Mouse (Mus musculus): ENCODE data around the gene Cdkal1.

- TF ChIP-seq CTCF (conservative IDR thresholded peaks at IDR 0.05 in 1 of 2, IDR thresholded peaks at IDR 0.05 in 1 of 2; ENCODE audit: low read depth in 2 of 2, low read length in 2 of 2) (no peak), POLR2A (IDR thresholded peaks at IDR 0.05; ENCODE audit: low read depth, low read length) (no peak), ETS1 (conservative IDR thresholded peaks at IDR 0.05; ENCODE audit: low read depth, low read length) (no peak), JUN (IDR thresholded peaks at IDR 0.05; ENCODE audit: insufficient read depth, low read depth, low read length) (no peak)
These were observed 138.9 kb downstream of the Cdkal1 start for GRCm38 (mm10) chr13:29716550-29716949.
